In the genomic region with DNA sequence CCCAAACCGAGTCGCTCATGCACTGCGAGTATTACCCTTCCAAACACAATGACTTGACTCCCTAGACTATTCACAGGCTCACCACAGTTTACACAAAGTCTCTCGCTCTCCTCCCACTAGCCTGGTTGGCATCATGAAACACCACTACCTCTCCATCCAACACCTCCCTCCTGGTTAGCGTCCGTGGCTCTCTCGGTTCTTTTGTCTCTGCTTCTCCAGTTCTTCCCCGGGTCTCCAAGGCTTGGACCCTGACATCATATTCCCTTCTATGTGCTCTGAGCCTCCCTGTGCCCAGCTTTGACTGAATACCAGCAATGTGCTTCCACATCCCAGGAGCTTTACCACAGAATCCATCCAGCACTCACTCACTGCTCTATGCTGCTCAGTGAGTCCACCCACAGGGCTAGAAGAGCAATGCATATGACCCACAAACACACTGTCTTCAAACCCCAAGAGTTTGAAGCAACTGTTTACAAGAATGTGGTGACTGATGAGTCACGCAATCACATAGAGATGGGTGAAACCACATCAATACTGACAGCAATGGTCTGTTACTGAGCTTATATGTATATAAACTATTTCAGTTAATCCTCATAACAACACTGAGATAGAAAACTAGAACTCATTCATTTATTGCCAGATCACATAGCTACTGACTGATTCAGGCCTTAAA, we compare ENCODE assay signal across 28 mouse cellular contexts. TPM values are rescaled to one million over a fixed set of nuclear protein-coding genes. Genes with fewer than 3 reads are reported as not detected.
DNase-seq lines count a peak whose midpoint lies in the region; ATAC-seq and TF ChIP-seq lines count a peak whose summit lies in the region.
"Had no signal": no experiment of that assay in that cellular context is flagged by ENCODE, and none has a peak within 500 bp of the region (broad histone marks: within the 10 kb centered on the region; RNA-seq: fewer than 3 reads in every experiment).

No protein-coding gene starts in this region.

- no peaks in the 10 kb centered on the region for H3K27me3 ChIP-seq in cerebellum, adult 2 months (ENCODE audit: control insufficient read depth, insufficient read depth, low read length)
- H3K27me3 ChIP-seq: embryonic facial prominence, embryonic 15.5 days; forebrain, embryonic 12.5 days; kidney, embryonic 15.5 days; limb, embryonic 15.5 days; liver, embryonic 13.5 days; neural tube, embryonic 15.5 days had no signal

- 94% methylated on average over 9 of the region's 9 CpGs for WGBS in cerebellum, adult 2 months

- intact Hi-C loops in left cerebral cortex, postnatal 25 days (cut with DNase I) = no loop called here

- no peak overlapping the region for H3K4me3 ChIP-seq in cerebellum, adult 2 months (replicated peaks; ENCODE audit: insufficient read depth, low read depth, low read length)
- H3K4me3 ChIP-seq: embryonic facial prominence, embryonic 15.5 days; forebrain, embryonic 12.5 days; kidney, embryonic 15.5 days; limb, embryonic 10.5 days; limb, embryonic 15.5 days; liver, embryonic 13.5 days; neural tube, embryonic 15.5 days had no signal

- ATAC-seq in CD4-positive, CD25-positive, alpha-beta regulatory T cell, adult 4 months = peak; percentile 66
- ATAC-seq in inflammation-experienced regulatory T-cells, adult 6 months = peak; percentile 64

- no peak for TF ChIP-seq POLR2A in cerebellum, adult 2 months (IDR thresholded peaks at IDR 0.05; ENCODE audit: borderline replicate concordance, insufficient read depth, low read length)

- peaks cover 22% of the 10 kb centered on the region for H3K4me1 ChIP-seq in cerebellum, adult 2 months (ENCODE audit: control insufficient read depth, insufficient read depth, low read length)
- H3K4me1 ChIP-seq: embryonic facial prominence, embryonic 15.5 days; forebrain, embryonic 12.5 days; limb, embryonic 15.5 days had no signal

- TF ChIP-seq CTCF in cerebellum, adult 2 months (IDR thresholded peaks at IDR 0.05; ENCODE audit: borderline replicate concordance, insufficient read depth, low read depth, low read length) = no peak

- DNase-seq in cerebellum, adult 2 months = peak in 1 of 2 experiments; percentile 6
- no peak for DNase-seq in cerebellum, adult 9-10 months
- peak; percentile 73 for DNase-seq in 3T3-L1 (ENCODE audit: low read depth, low spot score)
- DNase-seq in left cerebral cortex, postnatal 25 days (ENCODE audit: low spot score in 2 of 2) = no peak
- no peak for DNase-seq in frontal cortex, adult 2 months (ENCODE audit: extremely low spot score in 1 of 2, low spot score in 1 of 2)
- DNase-seq: adrenal gland, adult 2 months; cerebellum, postnatal 10 days; gastrocnemius, postnatal 25 days; heart, adult 18-20 months; heart, postnatal 4 days; kidney, adult 18-20 months; kidney, postnatal 25 days; layer of hippocampus, postnatal 36 days; liver, embryonic 13.5 days; lung, adult 18-20 months; lung, postnatal 14 days; midbrain, embryonic 14.5 days; right cerebral cortex, postnatal 25 days; thymus, postnatal 14 days had no signal

- 0 out of 2 replicates have a peak overlapping the region, but pooled peaks have one; percentile 94 for H3K27ac ChIP-seq in cerebellum, adult 2 months (ENCODE audit: insufficient read depth, low read length)
- H3K27ac ChIP-seq: embryonic facial prominence, embryonic 15.5 days; forebrain, embryonic 12.5 days; hindbrain, embryonic 14.5 days; kidney, embryonic 15.5 days; limb, embryonic 10.5 days; limb, embryonic 15.5 days; liver, embryonic 13.5 days; neural tube, embryonic 15.5 days had no signal

RNA-seq across cellular contexts. Expression of a gene that starts 53.7 kb away (rescaled TPM):
- 32.1 and 32.7 TPM in 2 replicates for polyA plus RNA-seq in cerebellum, adult 2 months (2012; rRNA removed)
- 10 to 100 TPM; 58.9 to 82.9 TPM for polyA plus RNA-seq in CD4-positive, CD25-positive, alpha-beta regulatory T cell, adult 4 months (2017; shearing (Covaris generic))
- 10 to 100 TPM; 41.5 to 78.0 (median 69.7) TPM for polyA plus RNA-seq in inflammation-experienced regulatory T-cells, adult 6 months (2017; shearing (Covaris generic))
- total RNA-seq in left cerebral cortex, postnatal 25 days (2021) = 100 to 1,000 TPM in 1 of 2 experiments, 10 to 100 TPM in 1; 95.6 to 106 TPM
- 39.7 and 41.6 TPM in 2 replicates for polyA plus RNA-seq in frontal cortex, adult 2 months (2012; rRNA removed)
